Mouse (Mus musculus) heart, adult 2 months (tissue): ENCODE results near the gene Dmrtb1.

ENCODE experiments used
- EP300 ChIP-seq: fragments of 200-500 bp; IDR thresholded peaks from 2 replicates; pipeline ENCODE4 v1.6.1; 2011; ENCODE audit warnings: low read depth, low read length, control low read depth; ENCODE audit not compliant: insufficient read depth
- POLR2A ChIP-seq: fragments of 200-500 bp; IDR thresholded peaks from 2 replicates; pipeline ENCODE4 v1.6.1; 2011; ENCODE audit warnings: mild to moderate bottlenecking, low read depth, low read length, control low read depth; ENCODE audit not compliant: insufficient read depth

DNA sequence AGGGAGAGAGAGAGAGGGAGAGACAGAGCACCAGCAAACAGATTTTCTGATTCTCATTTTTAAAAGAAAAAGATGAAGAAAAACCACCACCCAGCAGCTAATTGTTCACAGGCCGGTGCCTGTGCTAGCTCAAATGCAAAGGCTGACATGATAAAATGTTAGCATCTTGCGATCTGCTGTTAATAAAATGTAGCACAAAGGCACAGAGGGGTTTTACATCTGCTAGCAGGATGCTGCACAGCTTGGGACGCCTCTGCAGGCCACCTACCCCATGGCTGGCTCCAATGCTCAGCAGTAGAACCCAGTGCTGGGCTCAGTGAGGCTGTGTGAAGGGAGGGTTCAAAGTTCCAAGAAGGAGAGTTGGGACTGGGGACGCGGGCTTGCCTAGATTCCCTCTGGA is 13.3 kb downstream of the Dmrtb1 start:
- TF ChIP-seq POLR2A (no peak), EP300 (no peak)
